Mouse (Mus musculus): ENCODE measurements around the gene Polr3b.

Gene Polr3b

DNA sequence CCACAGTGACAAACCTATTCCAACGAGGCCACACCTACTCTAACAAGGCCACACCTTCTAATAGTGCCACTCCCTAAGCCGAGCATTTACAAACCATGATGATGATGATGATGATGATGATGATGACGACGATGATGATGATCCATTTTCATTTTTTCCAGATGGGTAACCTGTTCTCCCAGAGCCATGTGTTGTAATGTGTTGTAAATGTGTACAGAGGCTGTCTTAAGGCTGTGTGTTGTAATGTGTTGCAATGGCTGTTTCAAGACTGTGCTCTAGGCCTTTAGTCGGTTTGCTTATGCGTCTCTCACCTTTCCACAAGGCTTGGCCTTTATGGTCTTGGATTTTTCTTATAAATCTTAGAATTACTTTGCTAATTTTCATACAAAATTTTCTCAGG is 40.0 kb downstream of the Polr3b start:
- DNase-seq (ENCODE audit: low spot score): no peak

DNA sequence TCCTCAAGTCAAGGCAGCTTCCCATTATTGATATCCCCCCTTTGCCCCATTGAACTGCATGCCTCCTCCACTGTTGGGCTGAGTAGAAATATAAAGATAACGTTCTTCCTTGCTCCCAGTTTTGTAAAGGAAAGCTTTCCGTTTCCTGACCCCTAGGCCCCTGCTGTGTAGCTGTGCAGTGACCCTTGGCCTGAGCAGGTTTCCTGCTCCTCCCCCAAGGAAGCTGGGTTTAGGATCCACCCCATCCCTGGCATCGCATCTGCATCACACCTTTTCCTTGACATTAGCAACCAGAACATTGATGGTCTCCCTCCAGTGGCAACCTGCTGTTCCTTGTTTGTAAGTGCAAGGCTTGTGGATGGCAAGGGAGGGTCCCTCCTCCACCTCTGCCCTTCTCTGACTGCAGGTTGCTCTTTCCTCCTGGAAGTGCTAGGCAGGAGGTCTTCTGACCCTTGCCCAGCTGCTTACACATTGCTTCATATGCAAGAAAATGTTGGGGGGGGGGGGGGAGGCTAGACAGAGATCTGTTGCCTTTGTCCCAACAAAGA is 43.7 kb downstream of the Polr3b start:
- DNase-seq (ENCODE audit: low spot score): no peak

GRCm38 (mm10) chr10:84675653-84676052 is 53.6 kb downstream of the Polr3b start:
- DNase-seq (ENCODE audit: low spot score): no peak

GRCm38 (mm10) chr10:84676511-84676910 is 54.4 kb downstream of the Polr3b start:
- no peak for DNase-seq (ENCODE audit: low spot score)

- DNase-seq (ENCODE audit: low spot score): no peak
These were observed 55.8 kb downstream of the Polr3b start for GRCm38 (mm10) chr10:84677871-84678270.

DNA sequence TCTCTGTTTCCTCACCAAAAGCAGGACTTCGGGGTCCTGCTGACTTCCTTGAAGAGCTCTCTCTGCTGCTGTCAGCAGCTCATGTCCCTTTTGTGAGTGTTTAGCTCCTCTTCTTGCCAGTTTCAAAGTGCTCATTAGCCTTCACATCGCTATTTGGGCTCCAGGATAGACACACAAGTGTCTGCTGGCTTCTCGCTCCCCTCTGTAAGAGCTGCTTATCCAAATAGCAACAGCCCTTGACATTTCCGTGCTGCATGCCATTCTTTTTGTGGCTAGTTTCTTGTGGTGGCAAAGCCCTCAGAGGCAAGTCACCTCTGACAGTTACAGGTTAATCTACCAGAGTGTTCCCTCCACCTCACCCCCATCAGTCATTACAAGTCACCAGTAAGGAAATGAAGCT is 56.3 kb downstream of the Polr3b start:
- no peak for DNase-seq (ENCODE audit: low spot score)

DNA sequence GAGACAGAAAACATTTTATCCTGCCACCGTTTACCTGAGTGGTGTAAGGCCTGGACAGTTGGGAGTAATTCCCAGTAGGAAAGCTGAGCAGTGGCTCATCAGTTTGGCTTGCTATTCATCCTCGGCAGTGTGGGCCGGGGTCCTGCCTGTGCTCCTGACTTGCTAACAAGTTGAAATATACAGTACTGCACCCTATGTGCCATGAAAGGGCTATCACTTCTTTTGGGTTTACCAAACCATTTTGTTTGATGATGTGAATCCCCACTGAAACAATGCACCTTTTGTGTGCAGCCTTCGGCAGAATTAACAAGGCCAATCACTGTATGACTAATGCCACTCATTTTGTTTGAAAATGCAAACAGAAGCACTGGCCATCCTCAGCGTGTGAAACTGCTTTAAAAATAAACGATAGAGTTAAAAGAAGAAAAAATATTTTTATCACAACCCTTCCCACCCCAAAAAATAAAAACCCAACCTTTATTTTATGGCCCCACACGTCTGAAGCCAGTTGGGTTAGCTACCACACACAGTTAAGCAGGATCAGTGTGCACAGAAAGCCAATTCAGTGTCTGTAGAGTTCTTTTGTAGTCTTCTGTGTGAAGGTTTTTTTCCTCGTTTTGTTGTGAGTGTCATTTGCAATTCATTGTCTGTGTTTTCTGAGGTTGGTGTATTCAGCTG is 63.5 kb downstream of the Polr3b start:
- no peak for DNase-seq (ENCODE audit: low spot score)

- DNase-seq (ENCODE audit: low spot score): no peak
These were observed 64.0 kb downstream of the Polr3b start for GRCm38 (mm10) chr10:84686122-84686497.

DNA sequence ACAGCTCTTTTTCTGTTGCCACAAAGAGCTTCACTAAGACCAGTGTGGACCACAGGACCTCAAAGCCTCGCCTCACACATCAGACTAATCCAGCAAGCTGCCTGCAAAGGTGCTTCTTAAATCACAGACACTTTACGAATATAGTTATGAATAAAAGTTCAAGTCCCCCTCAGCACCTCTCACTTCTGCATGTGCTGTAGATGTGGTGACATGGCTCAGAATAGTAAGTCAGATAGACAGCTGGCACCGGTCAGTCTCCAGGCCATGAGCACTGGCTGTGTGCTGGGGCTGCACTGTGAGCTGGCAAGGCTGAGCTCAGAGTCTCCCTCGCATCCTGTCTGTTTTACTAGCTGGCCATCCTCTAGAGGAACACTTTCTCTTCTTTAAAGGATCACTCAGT is 64.6 kb downstream of the Polr3b start:
- DNase-seq (ENCODE audit: low spot score): no peak

GRCm38 (mm10) chr10:84687736-84688135 is 65.6 kb downstream of the Polr3b start:
- DNase-seq (ENCODE audit: low spot score): no peak

DNA sequence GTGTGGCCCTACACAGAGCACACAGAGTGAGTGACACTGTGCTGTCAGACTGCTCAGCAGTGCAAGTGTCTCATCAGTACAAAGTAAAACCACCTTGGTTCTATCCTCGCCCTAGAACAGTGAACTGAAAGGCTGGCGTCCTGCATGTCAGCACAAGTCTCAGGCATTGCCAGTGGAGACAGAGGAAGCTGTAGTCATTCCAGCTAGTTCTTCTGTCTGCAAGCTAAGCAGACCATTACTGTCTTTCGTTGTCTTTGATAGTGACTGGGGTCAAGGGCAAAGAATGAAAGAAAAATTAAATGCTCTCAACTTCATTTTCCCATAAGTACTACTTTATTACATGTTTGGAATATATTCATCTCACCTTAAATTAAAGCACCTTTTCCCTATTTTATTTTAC is 67.8 kb downstream of the Polr3b start:
- no peak for DNase-seq (ENCODE audit: low spot score)

- DNase-seq (ENCODE audit: low spot score): no peak
These were observed 68.7 kb downstream of the Polr3b start for GRCm38 (mm10) chr10:84690818-84691217.

DNA sequence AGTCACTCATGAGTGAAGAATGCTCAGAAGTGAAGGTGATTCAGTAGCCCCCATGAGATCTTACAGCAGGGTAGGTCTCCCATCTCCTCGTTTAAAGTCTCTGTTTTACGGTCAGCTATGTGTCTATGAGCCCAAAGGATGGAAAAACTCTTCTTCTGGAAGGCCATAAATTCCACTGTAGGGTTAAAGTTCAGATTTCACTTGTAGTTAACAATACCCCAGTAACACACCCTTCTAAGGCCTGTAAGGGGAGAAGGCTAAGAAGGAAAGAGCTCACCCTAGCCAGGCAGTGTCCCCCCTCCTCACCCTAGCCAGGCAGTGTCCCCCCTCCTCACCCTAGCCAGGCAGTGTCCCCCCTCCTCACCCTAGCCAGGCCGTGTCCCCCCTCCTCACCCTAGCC is 69.6 kb downstream of the Polr3b start:
- no peak for DNase-seq (ENCODE audit: low spot score)

DNA sequence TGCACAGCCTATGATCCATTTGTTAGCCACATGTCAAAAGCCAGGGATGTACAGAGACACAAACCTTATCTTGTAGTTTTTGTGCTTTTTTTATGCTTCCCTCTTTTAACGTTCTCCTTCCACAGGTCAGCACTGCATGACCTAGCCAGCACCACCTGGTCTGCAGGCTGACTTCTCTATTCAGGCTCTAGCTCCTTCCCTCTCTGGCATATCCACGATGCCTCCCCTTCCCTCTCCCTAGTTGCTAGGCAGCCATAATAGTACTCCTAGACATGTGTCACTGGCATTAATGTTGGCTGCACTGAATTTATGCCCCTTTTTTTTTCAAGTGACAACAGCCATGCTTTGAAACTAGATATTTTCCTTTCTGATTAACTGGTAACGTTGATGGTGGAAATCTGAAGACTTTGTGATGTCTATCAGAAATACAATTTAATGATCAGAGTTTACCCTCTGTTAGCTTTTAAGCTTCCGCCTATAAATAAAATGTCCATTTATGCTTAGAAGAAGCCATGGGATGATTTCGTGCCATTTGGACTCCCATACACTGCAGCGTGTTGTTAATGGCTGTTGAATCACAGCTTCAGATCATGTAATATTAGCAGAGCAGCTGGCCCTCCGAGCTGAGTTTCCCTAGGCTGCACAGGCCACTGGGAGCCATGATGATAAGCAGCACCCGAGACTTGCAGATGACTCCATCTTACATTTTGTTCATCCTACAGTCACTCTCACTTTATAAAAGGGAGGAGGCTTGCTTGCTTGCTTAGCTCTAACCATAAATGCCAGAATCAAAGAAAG is 71.9 kb downstream of the Polr3b start:
- no peak for DNase-seq (ENCODE audit: low spot score)

DNA sequence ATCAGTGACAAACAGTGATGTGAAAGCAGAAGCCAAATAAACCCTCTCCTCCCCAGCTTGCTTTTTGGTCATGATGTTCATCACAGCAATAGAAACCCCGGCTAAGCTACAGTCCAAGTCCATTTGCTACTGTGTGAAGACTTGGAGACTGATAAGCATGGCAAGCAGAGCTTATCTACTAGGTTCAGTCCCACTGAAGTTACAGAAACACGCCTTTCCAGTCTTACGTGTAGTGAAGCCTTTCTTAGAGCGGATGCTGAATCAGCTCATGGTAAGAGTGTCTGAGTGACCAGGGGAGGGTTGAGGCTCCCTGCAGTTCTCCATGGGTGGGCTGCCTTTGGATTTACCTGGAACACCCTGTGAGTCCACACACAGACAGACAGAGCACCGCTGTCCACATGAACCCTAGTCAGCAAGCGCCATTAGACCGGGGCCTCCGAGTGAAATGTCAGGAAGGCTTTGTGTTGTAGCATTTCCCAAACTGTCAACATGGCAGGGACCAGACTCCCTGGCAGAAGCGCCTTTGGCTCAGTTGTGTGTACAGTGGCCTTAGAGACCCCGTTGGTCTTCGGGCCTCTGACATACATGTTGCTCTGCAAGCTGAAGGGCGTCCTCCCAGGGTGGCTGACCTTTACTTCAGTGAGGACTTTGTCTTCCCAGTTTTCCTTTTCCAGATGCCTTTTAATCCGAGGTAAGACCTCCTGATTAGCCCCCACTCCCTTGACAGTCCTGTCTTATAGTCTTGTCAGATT is 78.3 kb downstream of the Polr3b start:
- DNase-seq (ENCODE audit: low spot score): peak; percentile 28

GRCm38 (mm10) chr10:84701110-84701509 is 79.0 kb downstream of the Polr3b start:
- DNase-seq (ENCODE audit: low spot score): peak; percentile 59

- no peak for DNase-seq (ENCODE audit: low spot score)
These were observed 80.0 kb downstream of the Polr3b start for GRCm38 (mm10) chr10:84702115-84702514.

DNA sequence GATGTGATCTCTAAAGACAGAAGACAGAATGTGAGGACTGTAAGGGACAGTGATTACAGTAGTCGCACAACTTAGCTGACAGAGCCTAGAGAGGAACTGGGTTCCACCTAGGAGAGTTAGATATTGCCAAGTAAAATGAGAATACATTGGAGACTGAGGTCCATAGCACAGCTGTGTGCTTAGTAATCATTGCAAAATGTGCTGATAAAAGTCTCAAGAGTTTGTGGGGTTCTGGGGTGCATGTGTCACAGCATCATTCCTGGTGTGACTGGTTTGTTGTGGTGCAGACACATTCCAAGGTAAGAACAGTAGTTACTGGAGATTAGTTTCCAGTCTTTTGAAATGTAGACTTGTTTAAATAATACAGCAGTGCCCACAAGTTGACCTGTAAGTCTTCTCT is 82.5 kb downstream of the Polr3b start:
- no peak for DNase-seq (ENCODE audit: low spot score)

DNA sequence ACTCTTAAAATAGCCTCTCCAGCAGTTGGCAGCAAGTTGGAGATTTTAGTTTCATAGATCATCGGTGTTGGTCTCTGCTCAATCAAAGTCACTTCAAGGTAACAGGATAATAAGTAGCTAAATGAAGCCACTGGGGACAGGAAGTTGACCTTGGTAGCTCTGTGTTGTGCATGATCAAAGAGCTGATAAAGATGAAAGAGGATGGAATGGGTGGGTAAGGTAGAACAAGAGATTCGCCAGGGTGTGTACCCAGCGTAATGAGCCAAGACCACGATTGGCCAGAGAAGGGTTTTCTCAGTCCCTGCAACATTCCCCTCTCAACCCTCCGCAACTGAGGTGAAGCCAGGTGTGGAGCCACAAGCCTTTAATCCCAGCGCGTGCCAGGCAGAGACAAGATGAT is 83.1 kb downstream of the Polr3b start:
- DNase-seq (ENCODE audit: low spot score): no peak

GRCm38 (mm10) chr10:84706543-84706942 is 84.5 kb downstream of the Polr3b start:
- DNase-seq (ENCODE audit: low spot score): no peak

DNA sequence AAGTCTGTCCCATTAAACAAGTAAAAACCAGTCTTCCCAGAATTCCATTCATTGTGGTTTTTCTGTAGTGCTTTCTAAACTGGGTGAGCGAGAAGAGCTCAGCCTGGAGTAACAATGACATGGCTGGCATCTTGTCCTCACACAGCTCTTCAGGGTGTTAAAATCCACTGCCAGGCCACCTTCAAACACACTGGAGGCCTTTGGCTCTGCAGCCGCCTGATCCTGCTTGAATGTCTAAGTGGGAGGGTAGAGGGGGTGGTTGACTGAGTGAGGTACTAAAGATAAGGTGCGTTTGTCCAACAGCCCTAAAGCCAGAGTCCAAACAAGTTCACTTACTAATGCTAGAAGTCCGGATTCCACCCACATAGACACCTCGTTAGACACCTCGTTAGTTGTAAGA is 85.1 kb downstream of the Polr3b start:
- no peak for DNase-seq (ENCODE audit: low spot score)

DNA sequence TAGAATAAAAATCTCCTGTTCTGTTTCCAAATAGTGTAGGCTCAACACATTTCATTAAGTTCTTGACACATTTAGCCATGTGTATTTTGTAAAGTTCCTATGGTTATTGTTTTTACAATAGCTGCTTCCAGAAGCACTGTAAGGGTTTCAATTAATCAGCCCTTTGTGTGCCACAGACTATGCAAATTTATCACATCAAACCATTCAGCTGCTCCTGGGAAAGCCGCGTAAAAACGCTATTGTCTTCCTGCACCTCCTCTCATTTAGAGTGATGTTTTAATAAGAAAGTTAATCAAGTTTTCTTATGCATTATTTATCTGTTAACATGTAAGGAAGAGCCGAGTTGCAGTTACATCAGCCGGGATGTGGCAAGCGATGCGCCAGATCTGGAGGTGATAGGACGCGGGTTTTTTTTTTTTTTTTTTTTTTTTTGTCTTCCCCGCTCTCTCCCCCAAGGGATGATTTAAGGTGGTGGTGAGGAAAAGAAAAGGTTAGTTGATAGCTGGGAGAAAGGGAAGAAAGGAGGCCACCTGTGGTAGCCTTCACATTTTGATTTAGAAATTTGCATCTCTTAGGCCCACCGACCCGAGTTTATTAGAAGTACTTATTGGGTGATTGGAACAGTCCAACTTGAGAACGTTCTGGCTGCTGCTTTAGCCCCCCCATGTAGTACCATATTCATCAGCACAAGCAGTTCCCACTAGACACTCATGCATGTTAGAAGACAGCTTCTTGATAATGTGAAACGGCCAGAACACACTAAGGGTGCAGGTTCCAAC is 85.8 kb downstream of the Polr3b start:
- no peak for DNase-seq (ENCODE audit: low spot score)

Measured in spleen, adult 12 weeks (tissue).